Mouse (Mus musculus): ENCODE results near the gene Irgc1.

DNA sequence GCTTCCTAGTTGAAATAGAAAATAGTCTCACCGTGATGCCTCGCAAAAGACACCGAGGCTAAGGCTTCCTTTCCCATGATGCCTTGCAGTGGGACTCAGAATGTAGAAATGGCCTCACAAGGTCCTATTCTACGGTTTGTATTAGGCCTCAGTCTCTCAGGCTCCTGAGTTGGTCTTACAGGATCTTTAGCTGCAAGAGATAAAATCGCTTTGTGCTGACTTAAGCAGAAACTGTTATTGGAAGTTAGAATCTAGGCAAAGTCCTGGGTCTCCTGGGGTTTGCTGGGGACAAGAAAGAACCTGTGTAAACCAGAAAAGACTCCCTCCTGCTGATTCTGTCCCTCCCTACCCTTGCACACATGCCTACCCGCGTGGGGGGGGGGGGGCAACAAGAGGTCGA lies 24.2 kb upstream of the Irgc1 start:
- no peak for TF ChIP-seq RAD21 (IDR thresholded peaks at IDR 0.05; ENCODE audit: low read depth, low read length)
- no peak for TF ChIP-seq JUND (IDR thresholded peaks at IDR 0.05; ENCODE audit: low read depth, low read length)
- no peak for TF ChIP-seq MAX (IDR thresholded peaks at IDR 0.05; ENCODE audit: low read length)

Data from MEL (cell line).